Mouse (Mus musculus) thymus, postnatal 4 days (tissue): ENCODE measurements at regions not wholly inside any gene's neighbourhood (a gene's known extent, or its start where the extent isn't known, plus 50 kb on each side); places are given as distances from the start of the nearest gene placed in this dataset.

Experiments
- DNase-seq: peaks from one replicate; pipeline ENCODE4 v3.0.0; 2021

- DNase-seq, result no peak
Measured at GRCm38 (mm10) chr3:63542638-63543408, 59.1 kb upstream of the Gm34302 start.

GRCm38 (mm10) chr3:63538881-63539280, 55.2 kb upstream of the Gm34302 start:
- no peak for DNase-seq

DNA sequence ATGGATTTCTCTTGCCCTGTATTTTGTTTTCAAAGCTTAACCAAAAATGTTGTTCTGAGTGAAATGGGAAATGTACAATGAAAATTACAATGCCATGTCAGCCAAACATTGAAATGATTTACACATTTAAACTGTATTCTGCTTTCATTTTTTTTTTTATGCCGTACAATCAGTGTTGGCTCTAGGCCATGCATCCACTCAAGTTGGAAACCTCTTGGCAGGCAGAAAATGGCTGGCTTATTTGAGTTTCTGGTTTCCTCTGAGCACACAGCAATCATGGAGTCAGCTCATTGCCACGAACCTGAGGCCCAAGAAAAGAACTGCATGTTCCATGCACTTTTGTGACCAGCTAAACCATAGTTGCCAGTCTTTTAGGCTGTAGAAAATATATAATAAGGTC, 50.5 kb upstream of the Gm34302 start:
- no peak for DNase-seq
